Mouse (Mus musculus) neural tube, embryonic 10.5 days (tissue): ENCODE results near the gene Insm2.
"Not testable (repeated sequence)": the region's sequence is repeated elsewhere in the genome, so short reads cannot be mapped to it uniquely, and the experiment has no call there.

ENCODE experiments used
- DNase-seq: peaks from one replicate; pipeline ENCODE4 v3.0.0-alpha.2; 2017; ENCODE audit warnings: low spot score; ENCODE audit errors: extremely low spot score

Gene Insm2

DNA sequence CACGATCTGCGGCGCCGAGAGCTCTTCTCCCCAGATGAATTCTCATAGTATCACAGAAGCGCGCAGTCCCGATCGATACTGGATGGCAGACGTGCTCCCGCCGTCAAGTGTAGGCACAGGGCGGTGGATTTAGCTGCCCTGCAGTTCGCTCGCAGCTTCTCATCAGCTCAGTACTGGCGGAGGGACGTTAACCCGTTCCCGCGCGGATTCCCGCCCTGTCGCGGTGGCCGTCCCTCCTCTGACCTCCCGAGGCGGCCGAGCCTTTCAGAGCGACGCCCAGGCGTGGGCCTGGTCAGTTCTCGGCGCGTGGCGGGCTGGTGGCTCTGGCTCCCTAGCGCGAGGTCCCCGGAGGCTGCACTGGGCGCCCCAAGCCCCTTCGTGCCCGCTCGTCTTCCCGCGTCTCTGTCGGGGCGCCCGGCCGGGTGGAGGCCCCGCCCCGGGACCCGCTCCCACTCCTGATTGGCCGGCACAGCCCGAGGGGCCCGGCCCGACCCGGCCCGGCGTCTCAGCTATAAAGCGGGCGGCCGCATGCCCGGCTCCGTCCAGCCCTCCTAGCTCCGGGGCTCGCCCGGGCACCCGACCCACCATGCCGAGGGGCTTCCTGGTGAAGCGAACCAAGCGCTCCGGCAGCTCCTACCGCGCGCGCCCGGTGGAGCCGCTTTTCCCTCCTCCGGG is at the start of gene Insm2:
Gene Insm2, plus strand, starts transcription at position 541 of the 675 bp plus-strand sequence.
- peak; percentile 61 for DNase-seq

DNA sequence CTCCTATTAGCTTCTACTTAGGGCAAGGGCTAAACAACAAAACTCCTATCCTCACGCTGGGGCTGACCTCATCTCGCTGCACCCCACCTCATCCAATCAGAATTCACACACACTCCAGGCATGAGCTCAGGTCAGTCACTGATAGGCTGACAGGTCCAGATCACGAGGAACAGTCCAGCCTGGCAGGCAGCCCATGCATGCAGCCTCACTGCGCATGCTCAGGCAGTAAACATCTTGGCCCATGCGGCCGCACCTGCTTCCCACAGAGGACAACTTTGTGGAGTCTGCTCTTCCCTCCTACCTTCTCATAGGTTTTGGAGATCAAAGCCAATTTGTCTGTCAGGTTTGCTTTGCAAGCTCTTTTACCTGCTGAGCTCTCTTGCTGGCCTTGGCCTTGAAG is 44.3 kb upstream of the Insm2 start:
- not testable (repeated sequence) for DNase-seq

DNA sequence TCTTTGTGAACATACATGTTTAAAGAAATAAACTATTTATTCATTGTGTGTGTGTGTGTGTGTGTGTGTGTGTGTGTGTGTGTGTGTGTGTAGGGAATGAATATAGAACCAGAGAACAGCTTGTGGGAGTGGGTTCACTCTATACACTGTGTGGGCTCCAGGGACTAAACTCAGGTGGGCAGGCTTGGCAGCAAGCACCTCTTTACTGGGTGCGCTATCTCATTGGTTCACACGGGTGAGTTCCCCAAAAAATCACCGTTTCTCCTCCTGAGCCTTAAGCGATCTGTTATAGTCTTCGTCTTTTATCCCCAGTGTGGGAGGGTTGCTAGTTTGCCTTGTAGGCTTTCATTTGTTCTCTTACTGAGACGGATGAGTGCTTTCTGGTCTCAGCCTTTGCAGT is 41.4 kb upstream of the Insm2 start:
- no peak for DNase-seq

DNA sequence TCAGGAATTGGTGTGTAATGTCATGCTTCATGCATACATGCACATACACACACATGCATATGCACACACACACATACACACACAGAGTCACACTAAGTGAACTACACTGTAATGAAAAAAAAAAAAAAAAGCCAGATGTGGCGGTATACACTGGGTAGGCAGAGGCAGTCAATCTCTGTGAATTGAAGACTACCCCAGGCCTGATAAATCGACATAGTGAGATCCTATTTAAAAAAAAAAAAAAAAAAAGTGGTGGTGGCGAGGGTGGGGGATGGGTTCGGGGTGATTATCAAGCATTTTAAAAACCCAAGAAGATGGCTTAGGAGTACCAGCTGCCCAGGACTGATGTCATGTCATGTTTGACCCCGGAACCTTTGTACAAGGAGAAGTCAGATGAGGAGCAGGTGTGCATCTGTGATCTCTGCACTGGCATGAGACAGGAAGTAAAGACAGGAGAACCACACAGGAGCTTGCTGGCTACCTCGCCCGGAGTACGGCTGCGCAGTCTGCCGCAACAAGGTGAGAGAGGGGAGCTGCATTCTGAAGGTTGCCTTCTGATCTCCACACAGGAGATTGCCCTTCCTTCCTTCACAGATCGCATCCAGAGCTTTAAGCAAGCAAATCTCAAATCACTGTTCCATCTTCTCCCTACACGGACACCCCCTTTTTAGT is 39.9 kb upstream of the Insm2 start:
- no peak for DNase-seq

DNA sequence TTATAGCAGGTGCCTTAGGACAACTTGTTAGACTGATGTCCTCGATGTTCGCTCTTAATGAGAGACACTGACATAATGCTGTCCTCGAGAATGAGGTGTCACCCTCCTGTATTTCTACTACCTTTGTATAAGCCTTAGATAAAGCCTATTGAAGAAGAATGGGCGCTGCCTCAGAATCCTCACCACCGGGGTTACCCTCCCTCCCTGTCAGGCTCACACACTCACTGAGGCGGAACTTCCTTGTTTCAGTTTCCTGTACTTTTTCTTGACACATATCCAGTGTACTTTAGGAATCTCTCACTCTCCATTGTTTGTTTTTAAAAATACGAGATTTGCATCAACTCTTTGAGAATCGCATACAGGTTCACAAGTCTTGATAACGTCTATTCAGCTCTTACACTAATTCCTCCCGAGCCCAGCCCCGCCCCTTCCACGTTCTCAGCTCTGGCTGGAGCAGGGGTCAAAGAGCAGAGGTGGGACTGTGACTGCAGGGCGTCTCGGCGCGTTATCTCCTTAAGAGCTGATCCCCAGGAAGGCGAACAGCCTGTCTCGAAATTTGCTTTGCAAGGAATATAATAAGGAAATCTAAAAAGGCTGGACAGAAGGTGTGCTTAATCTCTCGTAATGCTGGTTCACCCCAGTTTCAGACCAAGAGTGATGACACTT is 39.1 kb upstream of the Insm2 start:
- DNase-seq, result peak; percentile 29

DNA sequence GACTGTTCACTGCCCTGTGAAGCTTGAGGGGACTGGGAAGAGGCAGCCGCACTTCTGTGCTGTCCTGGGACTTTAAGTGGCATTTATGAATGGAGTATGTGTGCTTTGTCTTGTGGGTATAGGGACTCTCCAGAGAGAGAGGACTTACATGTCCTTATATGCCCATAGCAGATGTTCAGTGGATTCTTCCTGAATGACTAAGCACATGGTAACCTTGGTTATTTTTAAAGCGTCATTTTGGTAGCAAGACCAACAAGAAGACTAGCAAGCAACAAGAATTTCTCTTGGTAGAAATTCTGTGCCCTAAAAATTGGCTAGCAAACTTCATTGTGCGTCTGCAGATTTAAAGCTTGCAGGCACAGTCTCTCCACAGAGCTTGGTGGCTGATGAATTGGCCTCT is 35.5 kb upstream of the Insm2 start:
- DNase-seq, result no peak

DNA sequence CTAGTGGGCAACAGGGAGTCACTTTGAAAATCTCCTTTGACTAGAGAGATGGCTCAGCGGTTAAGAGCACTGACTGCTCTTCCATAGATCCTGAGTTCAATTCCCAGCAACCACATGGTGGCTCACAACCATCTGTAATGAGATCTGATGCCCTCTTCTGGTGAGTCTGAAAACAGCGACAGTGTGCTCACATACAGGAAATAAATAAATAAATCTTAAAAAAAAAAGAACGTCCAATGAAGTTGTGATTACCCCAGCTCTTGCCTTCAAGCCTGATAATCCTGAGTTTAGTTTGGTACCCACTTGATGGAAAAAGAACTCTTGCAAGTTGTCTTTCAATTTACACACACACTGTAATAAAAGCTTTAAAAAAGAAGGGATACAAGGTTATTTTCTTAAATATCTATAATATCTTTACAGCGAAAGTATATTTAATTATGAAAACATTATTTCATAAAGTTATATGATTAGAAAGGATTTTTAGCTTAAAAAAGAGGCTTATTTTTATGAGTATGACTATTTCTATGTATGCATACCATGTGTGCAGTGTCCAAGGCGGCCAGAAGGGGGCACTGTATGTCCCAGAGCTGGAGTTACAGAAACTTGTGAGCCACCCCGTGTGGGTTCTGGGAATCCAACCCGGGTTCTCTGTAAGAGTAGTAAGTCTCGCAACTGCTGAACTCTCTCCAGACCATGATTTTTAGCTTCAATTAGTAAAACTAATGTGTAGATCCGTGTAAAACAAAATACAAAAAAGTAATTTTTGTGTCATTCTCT is 34.9 kb upstream of the Insm2 start:
- no peak for DNase-seq

DNA sequence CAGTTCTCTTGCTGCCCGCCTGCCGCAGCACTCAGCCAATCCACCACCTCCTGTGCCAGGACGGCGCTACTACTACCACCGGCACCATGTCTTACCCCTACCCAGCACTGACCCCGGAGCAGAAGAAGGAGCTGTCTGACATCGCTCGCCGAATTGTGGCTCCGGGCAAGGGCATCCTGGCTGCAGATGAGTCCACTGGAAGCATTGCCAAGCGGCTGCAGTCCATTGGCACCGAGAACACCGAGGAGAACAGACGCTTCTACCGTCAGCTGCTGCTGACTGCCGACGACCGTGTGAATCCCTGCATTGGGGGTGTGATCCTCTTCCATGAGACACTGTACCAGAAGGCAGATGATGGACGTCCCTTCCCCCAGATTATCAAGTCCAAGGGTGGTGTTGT is 34.0 kb upstream of the Insm2 start, which contains the start of gene Aldoart2:
Gene Aldoart2, plus strand, starts transcription at position 34 of the 400 bp plus-strand sequence.
- DNase-seq, result no peak

DNA sequence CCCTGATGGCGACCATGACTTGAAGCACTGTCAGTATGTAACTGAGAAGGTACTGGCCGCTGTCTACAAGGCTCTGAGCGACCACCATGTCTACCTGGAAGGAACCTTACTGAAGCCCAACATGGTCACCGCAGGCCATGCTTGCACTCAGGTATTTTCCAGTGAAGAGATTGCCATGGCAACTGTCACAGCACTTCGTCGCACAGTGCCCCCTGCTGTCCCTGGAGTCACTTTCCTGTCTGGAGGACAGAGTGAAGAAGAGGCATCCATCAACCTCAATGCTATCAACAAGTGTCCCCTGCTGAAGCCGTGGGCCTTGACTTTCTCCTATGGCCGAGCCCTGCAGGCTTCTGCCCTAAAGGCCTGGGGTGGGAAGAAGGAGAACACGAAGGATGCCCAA is 33.4 kb upstream of the Insm2 start:
- no peak for DNase-seq

DNA sequence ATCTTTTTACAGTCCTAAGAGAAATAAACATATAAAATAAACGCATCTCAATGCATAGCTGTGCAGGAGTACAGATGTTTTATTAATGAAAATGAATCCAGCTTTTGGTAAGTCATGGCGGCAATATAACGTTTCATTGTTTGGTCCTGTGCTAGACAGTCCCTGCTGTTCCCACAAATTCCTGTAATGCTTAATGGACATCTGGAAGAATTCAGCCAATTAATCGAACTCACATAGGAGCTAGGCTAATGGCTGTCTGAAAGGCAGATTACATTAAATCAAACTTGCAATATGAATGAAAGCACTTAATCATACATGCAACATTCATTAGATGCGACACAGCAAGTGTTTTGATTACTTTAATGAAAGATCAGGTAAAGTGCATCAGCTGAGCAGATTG is 32.4 kb upstream of the Insm2 start:
- DNase-seq, result no peak

DNA sequence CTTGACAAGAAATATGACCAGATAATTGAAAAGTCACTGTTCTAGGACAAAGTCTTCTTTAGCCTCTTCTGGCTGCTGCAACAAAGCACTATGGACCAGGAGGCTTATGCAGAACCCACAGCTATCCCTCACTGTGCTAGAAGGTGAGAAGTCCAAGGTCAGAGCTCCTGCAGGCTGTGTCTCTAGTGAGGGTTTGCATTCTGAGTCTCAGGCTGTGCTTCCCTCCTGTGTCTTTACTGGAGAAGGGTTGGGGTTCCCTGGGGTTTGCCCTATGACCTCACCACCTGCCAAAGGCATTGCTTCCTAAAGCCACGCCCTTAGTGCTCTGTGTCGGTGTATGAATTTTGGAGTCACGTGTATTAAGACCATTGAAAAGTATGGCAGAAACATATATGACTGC is 30.8 kb upstream of the Insm2 start:
- no peak for DNase-seq

DNA sequence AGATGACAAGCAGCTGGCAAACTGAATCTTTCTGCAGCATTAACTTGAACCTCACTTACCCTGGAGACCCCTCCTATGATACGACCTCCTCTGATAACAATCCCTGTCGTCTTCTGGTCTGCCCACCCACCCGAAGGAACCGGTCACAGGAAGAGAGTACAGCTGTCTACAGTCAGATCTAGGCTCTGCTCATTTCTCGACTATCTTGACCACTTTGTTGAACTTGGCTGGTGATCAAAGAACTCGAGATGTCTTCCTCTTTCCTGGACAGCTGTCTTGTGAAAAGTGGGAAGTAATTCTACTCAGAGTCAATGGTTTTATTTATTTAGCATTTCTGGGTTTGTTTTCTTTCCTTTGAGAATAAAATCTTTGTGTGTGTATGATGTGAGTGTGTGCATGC is 29.6 kb upstream of the Insm2 start:
- DNase-seq, result no peak

DNA sequence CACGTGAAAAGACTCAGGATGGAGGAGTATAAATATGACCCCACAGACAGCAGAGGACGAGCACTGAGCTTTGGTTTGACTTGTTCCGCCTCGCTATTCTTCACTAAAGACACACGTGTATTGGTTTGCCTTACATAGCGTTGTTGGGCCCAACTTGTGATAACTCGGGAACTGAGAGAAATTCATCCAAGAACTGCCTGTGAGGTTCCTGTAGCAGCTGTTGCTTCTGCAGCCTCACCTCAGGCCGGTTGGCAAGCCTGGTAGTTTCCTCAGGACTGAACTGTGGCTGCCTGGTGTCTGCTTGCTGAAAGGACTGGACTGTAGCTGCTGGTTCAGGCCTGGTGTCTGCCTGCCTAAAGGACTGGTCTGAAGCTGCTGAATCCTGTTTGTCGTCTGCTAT is 28.6 kb upstream of the Insm2 start:
- DNase-seq, result no peak

DNA sequence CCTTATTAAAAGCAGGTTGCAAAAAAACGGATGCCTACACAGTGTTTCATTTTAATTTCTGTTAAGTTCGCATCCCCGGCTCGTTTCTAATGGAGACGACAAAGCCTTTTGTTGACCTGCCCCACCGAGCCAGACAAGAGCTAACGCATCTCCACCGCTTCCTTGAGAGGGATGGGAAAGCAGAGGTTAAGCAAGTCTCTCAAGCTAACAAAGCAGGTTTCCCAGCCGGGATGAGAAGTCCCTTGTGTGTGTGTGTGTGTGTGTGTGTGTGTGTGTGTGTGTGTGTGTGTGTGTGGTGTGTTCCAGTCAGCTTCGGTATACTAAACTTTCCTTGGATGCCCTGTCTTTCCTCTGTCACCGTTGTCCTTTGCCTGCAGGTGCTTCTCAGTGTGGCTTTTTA is 28.0 kb upstream of the Insm2 start:
- no peak for DNase-seq

DNA sequence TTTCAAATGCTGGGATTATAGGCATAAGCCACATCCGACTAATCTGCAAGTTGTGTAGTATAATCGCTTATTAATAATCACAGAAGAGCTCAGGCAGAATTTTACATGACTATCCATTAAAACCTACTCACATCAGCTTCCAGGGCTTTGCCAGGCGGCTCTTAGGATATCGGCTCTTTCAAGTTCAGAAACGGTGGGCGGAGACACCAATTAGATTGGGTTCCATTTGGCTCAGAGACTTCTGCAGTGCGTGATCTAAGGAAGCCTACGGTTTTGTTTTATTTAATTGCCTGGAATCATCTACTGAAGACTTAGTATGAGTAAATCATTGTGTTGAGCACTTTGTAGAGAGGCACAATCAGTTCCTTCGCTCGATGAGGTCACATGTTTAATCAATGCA is 27.6 kb upstream of the Insm2 start:
- no peak for DNase-seq

DNA sequence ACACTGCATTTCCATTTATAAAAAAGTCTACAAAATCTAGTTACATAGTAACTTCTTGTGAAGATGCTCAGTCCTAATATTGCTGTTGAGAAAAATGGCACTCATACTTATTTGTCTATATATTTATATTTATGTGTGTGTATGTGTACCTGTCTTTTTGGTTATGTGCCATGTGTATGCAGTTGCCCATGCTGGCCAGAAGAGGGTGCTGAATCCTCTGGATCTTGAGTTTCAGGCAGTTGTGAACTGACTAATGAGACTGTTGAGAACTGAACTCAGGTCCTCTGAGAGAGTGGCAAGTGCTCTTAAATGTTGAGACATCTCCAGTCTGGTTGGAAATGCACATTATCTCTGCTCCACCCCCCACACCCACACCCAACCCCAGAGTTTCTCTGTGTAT is 26.1 kb upstream of the Insm2 start:
- DNase-seq, result no peak

DNA sequence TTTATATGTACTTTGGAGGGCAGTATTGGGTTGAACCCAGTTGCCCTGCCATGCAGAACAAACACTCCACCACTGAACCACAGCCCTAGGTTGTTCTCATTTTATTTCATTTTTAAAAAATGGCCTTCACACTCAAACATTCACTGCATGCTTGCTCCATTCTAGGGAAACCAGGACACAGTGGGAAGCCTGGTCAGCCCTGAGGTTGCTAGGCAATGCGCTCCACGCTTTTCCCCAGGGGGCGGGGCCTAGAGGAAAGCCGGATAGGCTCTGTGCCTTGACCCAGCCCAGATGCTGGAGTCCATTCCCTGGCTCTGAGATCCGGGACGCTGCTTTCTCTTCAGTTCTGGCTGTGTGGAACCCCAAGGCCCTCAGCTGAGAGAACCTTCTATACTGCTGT is 25.4 kb upstream of the Insm2 start:
- peak; percentile 23 for DNase-seq

DNA sequence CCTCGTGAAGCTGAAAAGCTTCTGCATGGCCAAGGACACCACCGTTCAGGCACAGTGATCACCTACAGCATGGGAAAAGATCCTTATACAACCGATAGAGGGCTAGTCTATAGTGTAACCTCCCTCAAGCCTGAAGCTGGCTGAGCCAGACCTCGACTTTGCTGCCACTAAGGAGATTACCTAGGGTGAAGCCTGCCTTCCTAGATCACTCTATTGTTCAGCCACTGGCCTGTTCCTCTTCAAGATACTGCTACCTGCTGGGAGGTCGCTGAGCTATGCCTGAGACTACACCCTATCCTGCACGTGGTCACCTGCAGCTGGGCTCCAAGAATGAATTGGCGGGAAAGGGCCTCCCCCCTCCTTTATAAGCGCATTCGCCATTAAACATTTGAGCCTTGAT is 12.3 kb upstream of the Insm2 start:
- not testable (repeated sequence) for DNase-seq

DNA sequence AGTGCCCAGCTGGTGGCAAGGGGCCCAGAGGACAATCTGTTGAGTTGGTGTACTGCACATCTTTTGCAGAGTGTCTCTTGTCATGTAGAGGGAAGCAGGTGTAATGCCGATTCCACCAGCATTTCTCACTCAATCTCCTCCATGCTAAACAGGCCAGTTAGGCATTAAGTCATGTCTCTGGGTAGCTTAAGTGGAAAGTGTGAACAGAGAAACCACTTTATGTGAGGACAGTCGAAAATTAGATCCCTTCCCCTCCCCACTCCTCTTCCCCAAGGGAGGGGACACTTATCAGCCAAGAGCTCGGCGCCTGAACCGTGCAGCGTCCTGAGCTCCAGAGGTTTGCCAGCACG is 715 bp upstream of the Insm2 start:
- DNase-seq, result no peak

DNA sequence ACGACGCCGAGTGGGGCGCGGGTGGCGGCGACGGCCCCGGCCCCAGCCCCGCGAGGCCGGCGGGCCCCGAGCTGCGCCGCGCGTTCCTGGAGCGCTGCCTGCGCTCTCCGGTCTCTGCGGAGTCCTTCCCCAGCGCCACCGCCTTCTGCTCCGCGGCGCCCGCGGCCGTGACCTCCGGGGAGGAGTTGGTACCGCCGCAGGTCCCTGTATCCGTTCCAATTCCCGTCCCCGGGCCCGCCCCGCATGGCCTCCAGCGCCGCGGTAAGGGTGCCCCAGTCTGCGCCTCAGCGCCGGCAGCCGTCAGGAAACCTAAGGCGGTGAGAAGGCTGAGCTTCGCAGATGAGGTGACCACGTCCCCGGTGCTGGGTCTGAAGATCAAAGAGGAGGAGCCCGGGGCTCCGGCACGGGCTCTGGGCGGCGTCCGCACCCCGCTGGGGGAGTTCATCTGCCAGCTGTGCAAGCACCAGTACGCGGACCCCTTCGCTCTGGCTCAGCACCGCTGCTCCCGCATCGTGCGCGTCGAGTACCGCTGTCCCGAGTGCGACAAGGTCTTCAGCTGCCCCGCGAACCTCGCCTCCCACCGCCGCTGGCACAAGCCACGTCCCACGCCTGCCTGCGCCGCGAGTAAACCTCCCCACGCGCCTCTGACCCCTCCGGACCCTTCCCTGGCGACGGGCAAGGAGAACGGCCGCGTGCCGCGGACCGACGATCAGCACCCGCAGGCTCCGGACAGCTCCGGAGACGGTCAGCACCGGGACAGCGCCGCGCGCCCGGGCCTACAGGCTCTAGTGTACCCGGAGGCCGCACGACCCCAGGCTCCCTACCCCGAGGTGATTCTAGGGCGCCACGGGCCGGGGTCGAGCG is 644 bp downstream of the Insm2 start:
- DNase-seq, result peak; percentile 86

DNA sequence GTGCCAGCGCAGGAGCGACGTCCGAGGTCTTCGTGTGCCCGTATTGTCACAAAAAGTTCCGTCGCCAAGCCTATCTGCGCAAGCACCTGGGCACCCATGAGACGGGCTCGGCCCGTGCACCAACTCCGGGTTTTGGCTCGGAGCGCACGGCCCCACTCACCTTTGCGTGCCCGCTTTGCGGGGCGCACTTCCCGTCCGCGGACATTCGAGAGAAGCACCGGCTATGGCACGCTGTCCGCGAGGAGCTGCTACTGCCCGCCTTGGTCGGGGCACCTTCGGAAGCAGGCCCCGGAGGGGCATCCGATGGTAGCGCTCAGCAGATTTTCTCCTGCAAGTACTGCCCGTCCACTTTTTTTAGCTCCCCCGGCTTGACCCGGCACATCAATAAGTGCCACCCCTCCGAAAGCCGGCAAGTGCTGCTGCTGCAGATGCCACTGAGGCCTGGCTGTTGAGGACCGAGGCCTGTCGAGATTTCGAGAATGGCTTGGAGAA is 1.3 kb downstream of the Insm2 start:
- no peak for DNase-seq
